Mouse (Mus musculus): ENCODE measurements around the gene Pde10a.

The Pde10a gene

DNA sequence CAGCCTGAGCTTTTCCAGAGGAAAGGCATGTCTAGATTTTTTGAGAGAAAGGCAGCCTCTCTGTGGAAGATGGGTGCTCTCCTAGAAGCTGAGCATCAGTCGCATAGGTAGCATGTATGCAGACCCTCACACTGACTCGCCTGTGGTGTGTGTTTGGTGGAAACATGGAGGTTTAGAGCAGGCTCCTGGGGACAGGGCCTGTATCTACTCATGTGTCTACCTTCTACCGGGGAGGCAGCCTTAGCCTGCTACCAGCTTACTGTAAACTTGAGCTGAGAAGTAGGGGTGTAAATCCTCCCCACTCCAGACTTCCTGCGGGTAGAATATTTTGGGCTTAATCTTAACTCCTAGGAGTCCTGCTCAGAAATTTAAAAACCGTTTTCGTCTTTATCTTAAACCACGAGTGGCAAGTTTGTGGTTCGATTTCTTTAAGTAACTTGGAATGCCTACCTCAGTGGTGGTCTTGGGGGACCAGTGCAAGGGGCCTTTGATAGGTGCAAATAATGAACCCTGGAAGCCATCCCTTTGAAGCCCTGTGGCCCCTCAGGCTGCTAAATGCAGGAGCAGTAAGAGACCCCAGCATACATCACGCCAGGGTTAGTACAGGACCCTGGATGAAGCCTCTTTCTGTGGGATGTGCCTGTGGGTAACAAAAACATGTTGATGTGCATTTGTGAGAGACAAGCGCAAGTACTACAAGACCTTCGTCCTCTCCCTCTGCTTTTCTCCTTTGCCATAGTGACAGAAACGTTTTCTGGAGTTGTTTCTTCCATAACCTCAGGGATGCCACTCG is 367.2 kb downstream of the Pde10a start:
- no peak for DNase-seq (ENCODE audit: low read depth)

DNA sequence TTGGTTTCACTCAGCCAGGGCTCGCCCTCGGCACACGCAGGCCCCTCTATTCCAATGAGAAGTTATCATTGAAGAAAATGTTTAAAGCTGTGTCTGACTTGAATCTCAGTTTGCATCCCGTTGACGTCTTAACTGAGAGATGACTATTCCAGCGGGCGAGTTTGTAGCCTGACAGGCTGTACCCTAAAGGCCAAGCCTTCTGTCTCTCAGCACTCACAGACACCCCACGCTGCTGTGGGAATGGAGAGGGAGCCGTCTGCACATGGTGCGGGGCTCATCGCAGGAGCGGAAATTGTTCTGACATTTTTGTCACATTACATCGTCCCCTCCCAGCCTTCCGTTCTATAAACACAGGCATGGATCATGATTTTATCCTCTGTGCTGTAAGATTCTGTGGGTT is 370.8 kb downstream of the Pde10a start:
- DNase-seq (ENCODE audit: low read depth): no peak

DNA sequence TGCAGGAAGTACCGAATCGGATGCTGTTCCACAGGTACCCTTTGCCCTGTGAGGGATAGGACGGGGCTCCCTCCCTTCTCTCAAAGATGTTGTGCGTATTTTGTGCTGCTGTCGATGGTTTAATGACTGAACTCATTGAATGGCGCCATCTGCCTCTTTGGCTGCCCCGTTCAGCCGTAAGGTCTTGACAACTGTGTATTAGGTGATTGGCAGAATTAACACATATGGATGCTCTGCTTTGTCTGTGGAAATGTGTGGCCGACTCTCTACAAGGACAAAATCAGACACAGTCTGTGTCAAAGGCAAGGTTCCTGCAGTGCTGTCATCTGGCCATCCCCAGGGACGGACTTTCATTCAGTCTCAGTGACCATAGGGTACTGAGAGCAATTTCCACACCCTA is 372.6 kb downstream of the Pde10a start:
- no peak for DNase-seq (ENCODE audit: low read depth)

DNA sequence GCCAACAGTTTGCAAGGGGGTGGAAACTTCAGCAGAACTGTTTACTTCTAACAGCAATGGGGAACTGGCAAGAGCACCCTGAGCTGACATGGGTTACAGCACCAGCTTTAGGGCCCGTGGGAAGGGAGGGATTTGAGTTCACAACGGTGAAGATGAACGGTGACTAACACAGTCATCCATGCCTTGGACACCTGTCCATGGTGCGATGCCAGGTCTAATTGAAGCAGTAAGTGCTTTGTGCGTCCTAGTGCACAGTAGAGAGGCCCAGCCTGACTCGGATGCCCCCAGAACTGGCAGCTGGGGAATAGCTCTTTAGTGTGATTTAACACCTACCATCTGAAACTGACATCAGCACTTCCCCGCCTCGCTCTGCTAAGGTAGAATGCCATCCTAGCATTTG is 373.0 kb downstream of the Pde10a start:
- DNase-seq (ENCODE audit: low read depth): no peak

DNA sequence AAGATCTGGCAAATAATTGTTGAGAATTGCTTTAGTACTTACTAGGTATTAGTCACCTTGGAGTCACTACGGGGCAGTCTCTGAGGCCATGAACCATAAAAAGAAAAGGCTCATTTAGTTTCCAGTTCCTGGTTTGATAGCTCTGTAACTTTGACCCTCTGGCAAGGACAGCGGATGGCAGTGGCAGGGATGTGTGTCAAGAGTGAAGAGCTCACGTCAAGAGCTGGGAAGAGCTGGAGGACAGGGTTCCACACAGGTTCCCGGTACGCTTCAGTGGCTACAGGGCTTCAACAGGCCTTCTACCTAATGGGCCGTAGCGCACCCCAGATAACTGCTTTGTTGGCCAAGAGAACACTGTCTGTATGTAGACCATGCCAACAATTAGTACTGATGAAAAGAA is 374.0 kb downstream of the Pde10a start:
- no peak for DNase-seq (ENCODE audit: low read depth)

DNA sequence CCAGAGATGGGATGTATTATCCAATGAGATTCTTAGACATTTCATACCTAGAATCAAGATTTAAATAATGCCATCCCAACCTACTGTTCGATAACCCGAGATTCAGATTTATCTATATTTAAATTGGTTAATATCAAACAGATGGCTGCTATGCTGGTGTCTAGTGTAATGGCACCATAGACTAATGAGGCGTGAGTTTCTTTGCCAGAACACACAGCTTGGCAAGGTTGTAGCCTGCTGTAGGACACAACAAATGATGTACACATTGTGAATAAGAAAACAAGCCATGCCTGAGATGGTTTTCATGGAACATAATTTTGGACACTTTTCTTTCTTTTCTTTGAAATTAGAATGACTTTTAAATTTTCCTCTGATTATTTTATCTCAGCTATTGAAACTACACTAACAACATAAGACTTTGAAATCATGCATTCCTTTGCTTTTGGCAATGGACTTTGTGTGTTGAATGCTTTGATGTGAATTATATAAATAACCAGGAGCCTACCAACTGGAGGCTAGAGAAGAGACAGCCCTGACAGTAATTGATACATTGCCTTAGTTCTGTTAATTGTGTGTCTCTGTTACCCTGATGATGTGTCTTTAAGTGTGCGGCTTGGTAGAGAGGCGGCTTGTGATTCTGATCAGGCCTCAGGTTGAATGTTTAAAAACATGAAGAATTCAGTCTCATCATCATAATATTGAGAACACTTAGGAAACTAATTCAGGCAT is 378.5 kb downstream of the Pde10a start:
- no peak for DNase-seq (ENCODE audit: low read depth)

DNA sequence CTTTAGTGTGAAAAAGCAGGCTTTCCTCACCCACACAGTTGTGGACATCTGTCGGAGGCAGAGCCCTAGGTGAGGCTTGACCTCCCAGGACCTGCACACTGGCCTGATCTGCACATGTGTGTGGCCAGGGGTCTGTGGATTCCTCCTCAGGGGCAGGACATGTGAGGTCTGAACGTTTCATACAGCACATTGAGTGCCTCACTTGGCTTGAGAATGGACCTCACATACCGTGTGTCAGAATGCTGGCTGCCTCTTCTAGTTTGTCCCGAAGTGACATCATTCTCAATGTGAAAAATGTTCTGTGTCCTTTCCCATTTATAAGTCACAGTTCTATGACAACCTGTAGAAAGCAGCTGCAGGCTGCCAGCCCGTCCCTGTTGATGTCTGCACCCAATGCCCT is 385.4 kb downstream of the Pde10a start:
- no peak for DNase-seq (ENCODE audit: low read depth)

DNA sequence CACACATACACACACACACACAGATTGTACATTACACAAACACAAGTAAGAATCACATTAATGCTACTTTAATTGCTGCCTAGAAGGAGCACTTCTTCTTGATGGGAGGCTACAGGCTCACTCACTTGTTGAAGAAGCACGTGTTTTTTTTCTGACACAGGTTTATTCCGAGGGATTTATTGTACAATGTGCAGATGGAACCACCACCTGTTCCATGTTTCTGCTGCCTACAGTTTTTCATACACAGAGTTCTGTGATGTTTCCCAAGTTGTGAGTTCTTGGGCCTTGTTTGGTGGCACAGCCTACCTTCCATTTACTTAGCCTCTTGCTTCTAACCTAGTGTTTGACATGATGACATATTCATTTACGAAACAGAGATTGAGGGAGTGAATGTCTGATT is 387.8 kb downstream of the Pde10a start:
- DNase-seq (ENCODE audit: low read depth): no peak

DNA sequence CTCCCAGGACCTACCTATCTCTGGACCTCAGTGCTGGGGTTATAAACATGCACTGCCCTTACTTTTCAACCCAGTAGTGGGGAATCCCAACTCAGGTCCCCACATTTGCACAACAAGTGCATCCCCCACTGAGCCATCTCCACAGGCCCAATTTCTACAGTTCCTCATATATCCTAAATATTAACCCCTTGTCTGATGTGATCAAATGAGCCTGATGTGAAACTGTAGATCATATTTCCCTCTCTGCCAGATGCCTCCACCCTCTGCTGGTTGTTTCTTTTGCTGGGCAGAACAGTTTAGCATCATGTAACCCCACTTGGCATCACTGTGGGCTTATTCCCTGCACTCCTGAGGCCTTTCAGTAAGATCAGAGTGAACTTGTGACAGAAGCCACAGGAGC is 390.5 kb downstream of the Pde10a start:
- no peak for DNase-seq (ENCODE audit: low read depth)

DNA sequence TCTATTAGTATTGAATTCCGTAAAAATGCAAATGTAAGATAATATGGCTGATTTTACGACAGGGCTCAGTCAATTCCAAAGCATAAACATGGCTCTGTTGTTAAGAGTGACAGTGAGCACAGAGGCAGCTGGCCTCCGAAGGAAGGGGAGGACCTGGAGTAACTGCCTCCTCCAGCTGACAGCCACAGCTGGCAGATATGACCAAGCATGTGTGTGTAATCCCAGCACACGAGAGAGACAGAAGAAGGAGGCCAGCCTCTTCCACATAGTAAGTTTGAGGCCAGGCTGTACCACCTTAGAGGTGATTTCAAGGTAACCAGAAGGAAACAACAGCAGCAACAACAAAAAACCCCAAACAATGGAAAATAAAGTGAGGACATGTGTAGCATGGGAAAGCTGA is 397.9 kb downstream of the Pde10a start:
- no peak for DNase-seq (ENCODE audit: low read depth)

DNA sequence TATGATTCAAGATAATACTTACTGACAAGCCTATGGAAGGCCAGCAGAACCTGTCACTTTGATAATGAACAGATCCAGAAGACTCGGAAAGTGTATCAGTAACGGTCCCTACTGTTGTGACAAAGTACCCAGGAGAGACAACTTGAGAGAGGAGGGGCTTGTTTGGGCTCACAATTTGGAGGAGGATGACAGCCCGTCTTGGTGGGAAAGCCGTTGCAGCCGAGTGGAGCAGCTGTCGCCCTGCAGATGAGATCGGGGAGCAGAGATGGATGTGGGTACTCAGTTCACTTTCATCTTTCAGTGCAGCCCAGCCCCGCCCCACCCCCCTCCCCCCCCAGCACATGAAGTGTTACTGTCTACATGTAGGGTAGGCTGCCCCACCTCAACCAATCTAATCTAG is 398.6 kb downstream of the Pde10a start:
- DNase-seq (ENCODE audit: low read depth): no peak

DNA sequence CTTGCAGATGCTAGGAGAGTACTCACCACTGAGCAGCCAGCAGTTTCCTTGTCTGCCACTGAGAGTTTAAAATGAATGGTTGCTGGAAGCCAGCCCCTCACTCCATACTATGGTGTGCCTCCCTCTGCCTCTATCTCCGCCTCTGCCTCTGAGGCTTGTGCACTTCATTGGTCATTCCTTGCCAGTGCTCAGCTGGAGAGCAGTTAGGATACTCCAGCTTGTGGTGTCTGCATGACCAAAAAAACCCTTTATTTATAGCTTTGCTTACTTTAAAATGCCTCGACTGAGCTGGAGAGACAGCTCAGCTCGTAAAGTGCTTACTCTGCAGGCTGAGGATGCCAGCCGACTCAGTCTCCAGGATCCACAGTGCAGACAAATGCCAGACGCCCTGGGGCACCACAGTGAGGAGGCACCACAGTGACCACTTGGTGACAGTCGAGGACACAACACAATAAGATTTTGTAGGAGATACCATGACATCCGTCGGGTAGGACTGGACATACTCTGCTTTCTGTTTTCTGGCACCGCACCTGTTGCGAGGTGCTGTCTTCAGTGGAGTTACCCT is 400.7 kb downstream of the Pde10a start:
- no peak for DNase-seq (ENCODE audit: low read depth)

DNA sequence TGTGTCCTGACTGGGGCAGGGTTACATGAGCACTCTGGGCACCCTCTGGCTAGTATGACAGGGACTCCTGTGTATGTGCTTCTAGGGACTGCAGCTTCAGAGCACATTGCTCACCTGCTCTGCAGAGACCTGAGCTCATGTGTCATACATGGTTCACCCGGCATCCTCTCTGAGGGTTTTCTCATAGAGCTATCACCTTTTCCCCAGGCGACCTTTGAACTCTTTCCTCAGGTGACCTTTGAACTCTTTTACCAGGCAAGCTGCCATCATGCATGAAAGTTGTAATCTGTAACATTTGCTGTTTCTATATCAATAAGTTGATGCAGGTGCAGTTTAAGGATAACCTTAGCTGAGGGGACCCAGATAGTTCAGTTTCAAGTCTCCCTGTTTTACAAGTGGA is 403.4 kb downstream of the Pde10a start:
- DNase-seq (ENCODE audit: low read depth): no peak

DNA sequence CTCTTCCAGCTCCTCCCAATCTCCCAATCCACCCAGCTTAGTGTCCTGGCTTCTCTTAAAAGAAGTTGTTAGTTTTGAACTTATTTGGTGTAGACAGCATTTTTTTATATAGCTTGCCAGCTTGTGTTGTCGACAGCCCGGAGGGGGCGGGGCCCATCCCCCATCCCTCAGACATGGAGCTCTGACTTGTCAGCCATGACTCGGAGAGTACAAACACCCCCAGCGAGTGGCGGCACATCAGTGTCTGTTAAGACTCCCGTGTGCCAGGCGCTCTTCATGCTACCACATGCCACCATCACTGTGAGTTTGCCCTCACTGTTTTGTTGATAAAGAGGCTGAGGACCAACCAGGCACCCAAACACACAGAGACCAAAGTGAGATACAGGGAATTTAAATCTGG is 404.5 kb downstream of the Pde10a start:
- no peak for DNase-seq (ENCODE audit: low read depth)

DNA sequence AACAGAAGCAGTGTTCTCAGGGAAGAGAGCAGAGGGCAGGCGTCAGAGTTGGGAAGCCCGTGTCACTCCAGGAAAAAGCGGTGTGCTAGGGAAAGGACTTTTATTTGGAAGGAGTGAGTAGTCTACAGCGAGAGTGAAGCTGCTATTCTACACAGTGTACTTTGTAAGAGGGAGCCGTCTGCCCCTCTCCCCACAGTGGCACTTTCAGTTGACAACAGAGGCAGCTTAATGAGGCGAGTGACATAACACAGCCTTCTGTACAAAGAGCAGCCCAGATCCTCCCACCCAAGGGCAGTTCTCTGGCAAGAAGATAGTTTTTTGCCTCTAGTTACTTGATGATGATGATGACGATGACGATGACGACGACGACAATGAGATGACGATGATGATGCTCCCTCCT is 410.4 kb downstream of the Pde10a start:
- DNase-seq (ENCODE audit: low read depth): no peak

DNA sequence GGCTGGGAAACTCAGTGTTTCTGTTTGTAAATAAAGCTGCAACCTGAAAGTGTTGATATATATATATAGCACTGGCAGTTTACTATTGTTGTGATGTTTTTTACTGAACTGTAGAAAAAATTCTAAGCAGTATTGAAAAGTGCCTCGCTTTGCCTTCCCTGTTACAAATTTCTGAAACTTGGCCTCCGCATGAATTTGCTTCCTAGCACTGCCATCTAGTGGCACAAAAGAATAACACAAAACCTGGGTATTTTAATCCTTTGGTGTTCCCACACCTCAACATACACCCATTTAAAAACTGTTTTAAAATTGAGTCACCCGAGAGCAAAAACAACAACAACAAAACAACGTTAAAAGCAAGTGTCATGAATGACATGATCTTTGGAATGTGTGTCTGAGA is 411.4 kb downstream of the Pde10a start:
- peak; percentile 50 for DNase-seq (ENCODE audit: low read depth)

DNA sequence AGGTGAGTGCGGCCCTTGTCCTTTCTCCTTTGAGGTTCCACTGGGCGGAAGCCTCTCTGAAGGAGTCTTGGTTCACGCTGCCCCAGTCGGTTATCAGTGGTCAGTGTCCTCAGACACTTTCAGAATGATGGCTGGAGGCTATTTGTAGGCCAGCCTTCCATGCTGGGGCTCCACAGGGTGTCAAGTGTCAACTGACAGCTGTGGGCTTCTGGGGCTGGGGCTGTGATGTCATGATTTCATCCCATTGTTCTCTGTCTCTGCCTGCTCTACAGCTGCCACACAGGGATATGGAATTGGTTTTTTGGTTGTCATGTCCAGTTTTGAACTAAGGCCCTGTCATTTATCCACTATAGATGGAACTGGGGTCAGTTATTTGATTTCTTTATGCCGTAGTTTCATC is 426.4 kb downstream of the Pde10a start:
- no peak for DNase-seq (ENCODE audit: low read depth)

DNA sequence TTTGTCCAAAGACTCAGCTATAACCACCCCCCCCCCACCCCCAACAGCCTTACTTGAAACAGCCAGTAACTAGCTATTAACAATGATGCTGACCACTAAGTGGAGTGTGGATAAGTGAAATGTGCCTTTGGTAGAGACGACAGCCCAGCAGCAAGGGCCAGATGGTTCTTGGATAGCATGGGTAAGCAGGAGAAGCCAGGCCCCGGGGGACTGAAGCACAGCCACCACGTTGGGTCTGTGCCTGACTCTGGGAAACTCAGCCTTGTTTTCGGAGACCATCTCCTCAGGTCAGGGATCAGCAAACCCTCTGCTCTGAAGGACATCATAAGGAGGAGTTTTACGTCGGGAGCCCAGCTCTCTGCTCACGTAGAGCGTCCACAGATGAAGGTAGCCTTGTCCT is 427.8 kb downstream of the Pde10a start:
- no peak for DNase-seq (ENCODE audit: low read depth)

DNA sequence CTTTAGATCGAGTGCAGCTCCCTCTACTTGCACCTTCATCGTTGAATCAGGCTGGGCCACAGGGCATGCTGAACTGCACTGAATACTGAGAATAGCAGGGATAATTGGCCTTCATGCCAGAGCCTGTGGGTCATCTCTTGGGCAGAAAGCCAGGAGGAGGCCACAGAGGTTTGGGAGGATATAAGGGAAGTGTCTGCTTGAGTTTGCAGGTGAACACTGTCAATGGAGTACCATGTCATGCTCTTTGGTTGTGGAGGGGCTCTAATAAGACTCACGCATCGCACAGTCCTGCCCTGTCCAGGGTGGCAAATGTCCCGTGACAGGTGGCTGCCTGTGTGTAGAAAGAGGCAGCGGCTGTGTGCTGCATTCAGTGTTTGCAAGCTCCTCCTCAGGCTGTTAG is 433.0 kb downstream of the Pde10a start:
- no peak for DNase-seq (ENCODE audit: low read depth)

DNA sequence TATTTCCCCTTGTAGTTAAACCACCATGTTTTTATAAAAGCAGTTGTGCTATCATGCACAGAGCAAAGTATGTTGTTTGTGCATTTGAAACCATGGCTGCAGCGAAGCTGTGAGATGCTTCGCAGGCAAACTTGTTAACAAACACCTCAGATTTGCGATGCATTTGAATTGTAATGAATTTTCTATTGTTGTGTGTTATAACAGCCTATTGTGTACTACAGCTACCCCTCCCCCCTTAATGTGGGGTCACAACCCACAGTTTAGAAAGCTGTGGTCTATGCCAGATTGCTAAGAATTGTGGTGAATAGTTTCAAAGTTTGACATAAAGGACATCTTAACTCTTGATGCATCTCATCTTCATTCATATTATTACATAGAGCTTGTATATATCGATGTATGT is 435.2 kb downstream of the Pde10a start:
- DNase-seq (ENCODE audit: low read depth): no peak

DNA sequence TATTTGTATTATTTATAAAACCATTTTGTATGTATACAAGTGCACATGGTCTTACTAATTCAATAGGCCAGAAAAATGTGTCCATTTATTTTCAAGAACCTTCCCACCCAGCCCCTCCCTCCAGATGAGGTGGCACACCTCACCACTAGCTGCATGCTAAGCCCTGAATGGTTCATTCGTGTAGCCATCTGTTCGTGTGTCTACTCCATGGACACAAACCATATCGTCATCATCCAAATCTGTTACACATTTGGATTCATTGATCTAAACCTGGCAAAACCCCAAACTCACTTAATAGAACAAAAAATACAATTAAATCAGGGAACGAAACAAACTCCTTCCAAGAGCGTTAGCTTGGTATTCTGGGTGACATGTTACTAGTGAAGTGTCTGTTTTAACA is 435.9 kb downstream of the Pde10a start:
- no peak for DNase-seq (ENCODE audit: low read depth)

DNA sequence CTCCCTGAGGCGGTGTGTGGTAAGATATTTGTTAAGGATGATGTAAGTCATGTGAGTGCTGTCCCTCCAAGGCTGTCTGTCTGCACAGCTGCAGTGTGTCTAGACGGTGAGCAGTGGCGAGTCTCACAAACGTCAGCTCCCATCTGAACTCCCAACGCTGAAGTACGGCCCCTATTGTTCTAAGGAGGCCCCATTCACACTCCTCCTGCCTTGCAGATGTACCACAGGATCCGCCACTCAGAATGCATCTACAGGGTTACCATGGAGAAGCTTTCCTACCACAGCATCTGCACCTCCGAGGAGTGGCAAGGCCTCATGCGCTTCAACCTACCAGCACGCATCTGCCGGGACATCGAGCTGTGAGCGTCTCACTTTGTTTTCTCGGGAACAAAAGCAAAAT is 436.5 kb downstream of the Pde10a start:
- DNase-seq (ENCODE audit: low read depth): no peak

DNA sequence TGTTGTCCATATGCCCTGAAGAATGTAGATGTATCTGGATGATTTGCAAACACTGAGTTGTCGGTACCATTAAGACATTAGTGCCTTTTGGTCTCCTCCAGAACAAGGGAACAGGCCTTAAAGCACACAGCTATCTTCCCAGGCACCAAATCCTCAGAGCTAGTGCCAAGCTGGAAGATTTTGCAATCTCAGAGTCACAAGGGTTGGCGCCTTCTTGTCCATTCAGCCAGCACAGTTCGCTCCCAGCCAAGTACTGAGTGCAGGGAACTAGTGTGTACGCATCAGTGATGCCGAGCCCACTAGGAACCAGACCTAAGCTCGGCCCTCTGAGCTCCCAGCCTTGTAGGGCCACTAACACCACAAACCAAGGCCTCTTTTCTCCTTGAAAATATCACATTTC is 440.0 kb downstream of the Pde10a start:
- DNase-seq (ENCODE audit: low read depth): no peak
